Mouse (Mus musculus) heart, postnatal 0 days (tissue): ENCODE results near the gene 4930430F08Rik. TPM values are rescaled to one million over a fixed set of nuclear protein-coding genes. Genes with fewer than 3 reads are reported as not detected.

Experiments
- ATAC-seq: fragments of 200-750 bp; cut with Nextera tagmentation; 2 replicates; pipeline ENCODE4 v1.8.0; 2017; ENCODE audit warnings: low read depth, moderate number of reproducible peaks, moderate library complexity; ENCODE audit not compliant: insufficient read depth
- DNase-seq: peaks from one replicate; pipeline ENCODE4 v3.0.0-alpha.2; 2016; ENCODE audit warnings: low spot score
- H3K27ac ChIP-seq: fragments of 300-500 bp; sonication (generic); 2 replicates; pipeline ENCODE4 v1.5.1; 2014; ENCODE audit warnings: low read depth, mild to moderate bottlenecking
- H3K27me3 ChIP-seq: fragments of 300-500 bp; sonication (generic); 2 replicates; pipeline ENCODE4 v1.6.1; 2014; ENCODE audit warnings: low read length, mixed read lengths; ENCODE audit not compliant: control insufficient read depth, insufficient read depth
- H3K36me3 ChIP-seq: fragments of 300-500 bp; sonication (generic); replicated peaks from 2 replicates; pipeline ENCODE4 v1.6.1; 2014; ENCODE audit warnings: low read length, mixed read lengths; ENCODE audit not compliant: control insufficient read depth, insufficient read depth
- H3K4me1 ChIP-seq: fragments of 300-500 bp; sonication (generic); 2 replicates; pipeline ENCODE4 v1.6.1; 2014; ENCODE audit warnings: antibody characterized with exemption; ENCODE audit not compliant: control insufficient read depth, insufficient read depth
- H3K4me2 ChIP-seq: fragments of 300-500 bp; sonication (generic); 2 replicates; pipeline ENCODE4 v1.6.1; 2014; ENCODE audit warnings: low read depth, mild to moderate bottlenecking, low read length, moderate library complexity
- H3K4me3 ChIP-seq: fragments of 300-500 bp; sonication (generic); 2 replicates; pipeline ENCODE4 v1.5.1; 2014; ENCODE audit warnings: low read depth, low read length
- H3K9ac ChIP-seq: fragments of 300-500 bp; sonication (generic); replicated peaks from 2 replicates; pipeline ENCODE4 v1.6.1; 2014; ENCODE audit warnings: low read depth, low read length, mixed read lengths
- H3K9me3 ChIP-seq: fragments of 300-500 bp; sonication (generic); replicated peaks from 2 replicates; pipeline ENCODE4 v1.6.1; 2016; ENCODE audit warnings: low read length; ENCODE audit not compliant: control insufficient read depth
- CTCF ChIP-seq: IDR thresholded peaks from 2 replicates; pipeline ENCODE4 v1.5.1; 2016; ENCODE audit warnings: antibody characterized with exemption, control low read depth, low read depth
- EP300 ChIP-seq: IDR thresholded peaks from 2 replicates; pipeline ENCODE4 v1.6.1; 2016; ENCODE audit warnings: antibody characterized with exemption, low read depth
- WGBS: fragments of 180-500 bp; shearing (Covaris S2); extraction: QIAGEN DNeasy Blood & Tissue Kit; methylation state at CpG from one replicate; pipeline ENCODE4 v1.1.7; 2014; 5-methylcytosine and 5-hydroxymethylcytosine counted together
- polyA plus RNA-seq: library from polyadenylated mRNA; unstranded; fragments of >200 nt; fragmentation: Nextera tagmentation; extraction: Ambion mirVana; gene quantifications from 2 replicates; pipeline ENCODE4 v1.2.1, GENCODE M21; 2015
- total RNA-seq: library from RNA; depleted of rRNA; stranded (reverse); fragments of >200 nt; gene quantifications from 2 replicates; pipeline ENCODE4 v1.2.3, GENCODE M21; 2014; ENCODE audit warnings: low replicate concordance; rRNA removed

The 4930430F08Rik gene
- total and polyA plus RNA-seq, 2 experiments from 2014 or later = 1.3 to 5.1 TPM

GRCm38 (mm10) chr10:100556566-100557175 is 33.6 kb downstream of the 4930430F08Rik start:
- WGBS = 80% methylated on average over 3 of the region's 3 CpGs
- Histone ChIP-seq H3K4me1 (no peaks in the 10 kb centered on the region), H3K27ac (no peak overlapping the region), H3K27me3 (no peaks in the 10 kb centered on the region), H3K36me3 (0 out of 2 replicates have a peak, but pooled peaks cover 8% of the 10 kb centered on the region), H3K4me2 (no peak overlapping the region), H3K9ac (no peak overlapping the region), H3K4me3 (no peak overlapping the region), H3K9me3 (no peaks in the 10 kb centered on the region)
- ATAC-seq = no peak
- no peak for TF ChIP-seq CTCF
- no peak for TF ChIP-seq EP300
- DNase-seq = no peak

GRCm38 (mm10) chr10:100524499-100525390 is 65.5 kb downstream of the 4930430F08Rik start:
- Histone ChIP-seq H3K27me3 (no peaks in the 10 kb centered on the region), H3K27ac (no peak overlapping the region), H3K4me3 (no peak overlapping the region), H3K9me3 (no peaks in the 10 kb centered on the region), H3K4me1 (no peaks in the 10 kb centered on the region), H3K9ac (no peak overlapping the region), H3K36me3 (no peaks in the 10 kb centered on the region), H3K4me2 (no peak overlapping the region)
- no peak for DNase-seq
- WGBS = 80% methylated on average over 9 of the region's 9 CpGs
- no peak for ATAC-seq
- TF ChIP-seq EP300 (no peak), CTCF (no peak)

- 91% methylated on average over 9 of the region's 9 CpGs for WGBS
- H3K4me1 ChIP-seq = no peaks in the 10 kb centered on the region
- no peak overlapping the region for H3K9ac ChIP-seq
- H3K36me3 ChIP-seq = no peaks in the 10 kb centered on the region
- H3K4me2 ChIP-seq = no peak overlapping the region
- no peak overlapping the region for H3K27ac ChIP-seq
- no peak overlapping the region for H3K4me3 ChIP-seq
- TF ChIP-seq CTCF (no peak), EP300 (no peak)
- no peaks in the 10 kb centered on the region for H3K27me3 ChIP-seq
- DNase-seq (no peak), ATAC-seq (no peak)
- no peaks in the 10 kb centered on the region for H3K9me3 ChIP-seq
Measured at GRCm38 (mm10) chr10:100522330-100522729, 67.9 kb downstream of the 4930430F08Rik start.

Other genes starting within 250 kb of the 4930430F08Rik start
- gene Gm4302, start 249.6 kb downstream of the 4930430F08Rik start, total RNA-seq = not detected in 2 replicates
- not detected in 2 replicates for gene Gm4302, start 249.6 kb downstream of the 4930430F08Rik start, polyA plus RNA-seq
- not detected in 2 replicates for gene Gm4303, start 244.5 kb downstream of the 4930430F08Rik start, total RNA-seq
- gene Gm4303, start 244.5 kb downstream of the 4930430F08Rik start, polyA plus RNA-seq = not detected in 2 replicates
- gene Gm4305, start 239.3 kb downstream of the 4930430F08Rik start, total RNA-seq = not detected in 2 replicates
- not detected in 2 replicates for gene Gm4305, start 239.3 kb downstream of the 4930430F08Rik start, polyA plus RNA-seq
- gene Gm4307, start 229.1 kb downstream of the 4930430F08Rik start, total RNA-seq = not detected in 2 replicates
- not detected in 2 replicates for gene Gm4307, start 229.1 kb downstream of the 4930430F08Rik start, polyA plus RNA-seq
- not detected in 2 replicates for gene Gm4312, start 207.9 kb downstream of the 4930430F08Rik start, total RNA-seq
- gene Gm4312, start 207.9 kb downstream of the 4930430F08Rik start, polyA plus RNA-seq = not detected in 2 replicates
- 10.1 and 19.4 TPM in 2 replicates for gene Tmtc3, start 103.1 kb downstream of the 4930430F08Rik start, total RNA-seq
- 6.6 and 7.2 TPM in 2 replicates for gene Tmtc3, start 103.1 kb downstream of the 4930430F08Rik start, polyA plus RNA-seq
- 0.89 and 11.8 TPM in 2 replicates for gene Cep290, start 102.9 kb downstream of the 4930430F08Rik start, total RNA-seq
- 1.6 and 1.9 TPM in 2 replicates for gene Cep290, start 102.9 kb downstream of the 4930430F08Rik start, polyA plus RNA-seq
- not detected in 2 replicates for gene 1700017N19Rik, start 61 bp upstream of the 4930430F08Rik start, total RNA-seq
- not detected in 2 replicates for gene 1700017N19Rik, start 61 bp upstream of the 4930430F08Rik start, polyA plus RNA-seq